Mouse (Mus musculus) midbrain, postnatal 0 days (tissue): ENCODE data around the gene Lama1. TPM values are rescaled to one million over a fixed set of nuclear protein-coding genes. Genes with fewer than 3 reads are reported as not detected.

Experiments used
- ATAC-seq: fragments of 200-750 bp; cut with Nextera tagmentation; 2 replicates; pipeline ENCODE4 v1.8.0; 2017; ENCODE audit warnings: moderate number of reproducible peaks, mild to moderate bottlenecking, moderate TSS enrichment, moderate library complexity; ENCODE audit not compliant: low FRiP score
- DNase-seq: peaks from one replicate; pipeline ENCODE4 v3.0.0-alpha.2; 2015; ENCODE audit warnings: low spot score
- H3K27ac ChIP-seq: fragments of 300-500 bp; sonication (generic); 2 replicates; pipeline ENCODE4 v1.5.1; 2014; ENCODE audit warnings: low read depth, mild to moderate bottlenecking, low read length, mixed read lengths
- H3K27me3 ChIP-seq: fragments of 300-500 bp; sonication (generic); 2 replicates; pipeline ENCODE4 v1.6.1; 2014; ENCODE audit warnings: low read length, control low read depth, mixed read lengths; ENCODE audit not compliant: insufficient read depth
- H3K36me3 ChIP-seq: fragments of 300-500 bp; sonication (generic); 2 replicates; pipeline ENCODE4 v1.6.1; 2014; ENCODE audit warnings: low read length, control low read depth, mixed read lengths; ENCODE audit not compliant: insufficient read depth
- H3K4me1 ChIP-seq: fragments of 300-500 bp; sonication (generic); 2 replicates; pipeline ENCODE4 v1.6.1; 2014; ENCODE audit warnings: mild to moderate bottlenecking, control low read depth, antibody characterized with exemption, low read length, mixed read lengths; ENCODE audit not compliant: insufficient read depth
- H3K4me2 ChIP-seq: fragments of 300-500 bp; sonication (generic); 2 replicates; pipeline ENCODE4 v1.6.1; 2014; ENCODE audit warnings: low read depth, mild to moderate bottlenecking, low read length, mixed read lengths; ENCODE audit not compliant: poor library complexity, severe bottlenecking
- H3K4me3 ChIP-seq: fragments of 300-500 bp; sonication (generic); 2 replicates; pipeline ENCODE4 v1.5.1; 2014; ENCODE audit warnings: low read depth, mild to moderate bottlenecking, low read length, moderate library complexity
- H3K9ac ChIP-seq: fragments of 300-500 bp; sonication (generic); replicated peaks from 2 replicates; pipeline ENCODE4 v1.6.1; 2014; ENCODE audit warnings: mild to moderate bottlenecking, low read length, moderate library complexity, mixed read lengths; ENCODE audit not compliant: poor library complexity, severe bottlenecking
- H3K9me3 ChIP-seq: fragments of 300-500 bp; sonication (generic); 2 replicates; pipeline ENCODE4 v1.6.1; 2016; ENCODE audit warnings: low read length, control low read depth
- CTCF ChIP-seq: IDR thresholded peaks from 2 replicates; pipeline ENCODE4 v1.5.1; 2016; ENCODE audit warnings: antibody characterized with exemption, mild to moderate bottlenecking
- WGBS: fragments of 180-500 bp; shearing (Covaris S2); extraction: QIAGEN DNeasy Blood & Tissue Kit; methylation state at CpG from one replicate; pipeline ENCODE4 v1.1.7; 2014; 5-methylcytosine and 5-hydroxymethylcytosine counted together
- polyA plus RNA-seq: library from polyadenylated mRNA; unstranded; fragments of >200 nt; fragmentation: Nextera tagmentation; extraction: Ambion mirVana; gene quantifications from 2 replicates; pipeline ENCODE4 v1.2.1, GENCODE M21; 2015
- total RNA-seq: library from RNA; depleted of rRNA; stranded (reverse); fragments of >200 nt; gene quantifications from 2 replicates; pipeline ENCODE4 v1.2.3, GENCODE M21; 2014; rRNA removed

Lama1 gene
- total and polyA plus RNA-seq, 2 experiments from 2014 or later = 3.8 to 19.0 TPM

DNA sequence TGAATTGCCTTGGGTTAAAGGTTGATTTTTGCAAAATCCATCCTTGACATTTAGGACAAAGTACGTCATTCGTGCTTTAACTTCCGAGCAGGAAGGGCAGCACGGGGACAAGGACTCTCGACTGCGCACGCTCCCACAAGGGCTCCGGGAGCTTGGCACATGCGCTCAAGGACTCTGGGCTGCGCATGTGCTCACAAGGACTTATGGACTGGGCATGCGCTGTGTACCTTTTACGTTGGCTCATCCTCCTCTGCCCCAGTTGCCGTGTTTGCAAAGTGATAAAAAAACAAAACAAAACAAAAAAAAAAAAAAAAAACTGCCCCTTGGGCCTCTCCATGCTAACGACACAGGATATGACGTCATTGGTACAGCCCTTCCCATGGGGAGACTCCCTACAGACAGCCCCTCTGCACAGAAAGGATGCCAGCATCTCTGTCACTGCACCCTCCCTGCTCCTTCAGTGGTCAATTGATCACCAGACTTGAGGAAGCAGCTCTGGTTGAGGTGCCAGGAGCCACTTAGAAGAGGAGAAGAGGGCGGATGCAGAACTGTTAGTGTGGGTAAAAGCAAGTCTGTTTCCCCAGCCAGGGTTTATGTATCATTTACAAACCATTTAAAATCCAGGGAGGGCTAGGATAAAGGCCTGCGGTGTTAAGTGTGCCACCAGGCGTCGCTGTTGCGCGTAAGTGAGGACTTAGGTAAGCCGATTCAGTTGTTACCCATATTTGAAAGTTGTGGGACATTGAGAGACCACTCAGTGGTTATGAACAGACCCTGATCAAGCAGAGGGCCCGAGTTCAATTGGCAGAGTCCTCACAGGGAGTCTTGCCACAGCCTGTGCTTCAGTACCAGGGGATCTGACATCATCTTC, 172.9 kb downstream of the Lama1 start:
- Histone ChIP-seq H3K4me3 (no peak overlapping the region), H3K27ac (no peak overlapping the region), H3K4me1 (no peaks in the 10 kb centered on the region), H3K9me3 (no peaks in the 10 kb centered on the region), H3K4me2 (no peak overlapping the region), H3K9ac (no peak overlapping the region), H3K36me3 (no peaks in the 10 kb centered on the region), H3K27me3 (no peaks in the 10 kb centered on the region)
- no peak for ATAC-seq
- TF ChIP-seq CTCF = peak; percentile 90
- peak; percentile 85 for DNase-seq
- 69% methylated on average over 23 of the region's 23 CpGs for WGBS

Other genes with a start within 250 kb of the Lama1 start
- gene Lrrc30, start 64.5 kb upstream of the Lama1 start, total RNA-seq = not detected in 2 replicates
- not detected in 2 replicates for gene Lrrc30, start 64.5 kb upstream of the Lama1 start, polyA plus RNA-seq